Mouse (Mus musculus): ENCODE data around the gene Abcc6. TPM values are rescaled to one million over a fixed set of nuclear protein-coding genes. Genes with fewer than 3 reads are reported as not detected.

Abcc6 gene
- total RNA-seq, 2 experiments from 2014 or later = not detected

Other genes starting within 250 kb of the Abcc6 start
- gene Lmtk3, start 246.6 kb downstream of the Abcc6 start, total RNA-seq (2014; fragmentation: Nextera tagmentation) = not detected in 2 replicates
- gene Lmtk3, start 246.6 kb downstream of the Abcc6 start, total RNA-seq (2017) = not detected in 2 replicates
- gene Sult2b1, start 245.6 kb downstream of the Abcc6 start, total RNA-seq (2014; fragmentation: Nextera tagmentation) = 0.84 TPM in 1 of 2 replicates, not detected in the other
- gene Sult2b1, start 245.6 kb downstream of the Abcc6 start, total RNA-seq (2017) = not detected in 2 replicates
- gene Cyth2, start 215.7 kb downstream of the Abcc6 start, total RNA-seq (2014; fragmentation: Nextera tagmentation) = 27.2 and 30.8 TPM in 2 replicates
- 36.9 and 38.0 TPM in 2 replicates for gene Cyth2, start 215.7 kb downstream of the Abcc6 start, total RNA-seq (2017)
- gene Kcnj14, start 205.5 kb downstream of the Abcc6 start, total RNA-seq (2014; fragmentation: Nextera tagmentation) = not detected in 2 replicates
- not detected in 2 replicates for gene Kcnj14, start 205.5 kb downstream of the Abcc6 start, total RNA-seq (2017)
- gene Grwd1, start 199.4 kb downstream of the Abcc6 start, total RNA-seq (2014; fragmentation: Nextera tagmentation) = 45.7 and 67.7 TPM in 2 replicates
- gene Grwd1, start 199.4 kb downstream of the Abcc6 start, total RNA-seq (2017) = 22.1 and 39.4 TPM in 2 replicates
- gene Kdelr1, start 157.5 kb downstream of the Abcc6 start, total RNA-seq (2014; fragmentation: Nextera tagmentation) = 76.7 and 91.3 TPM in 2 replicates
- gene Kdelr1, start 157.5 kb downstream of the Abcc6 start, total RNA-seq (2017) = 44.4 and 50.2 TPM in 2 replicates
- gene Grin2d, start 151.9 kb downstream of the Abcc6 start, total RNA-seq (2014; fragmentation: Nextera tagmentation) = 0.92 TPM in 1 of 2 replicates, not detected in the other
- 0.23 TPM in 1 of 2 replicates, not detected in the other for gene Grin2d, start 151.9 kb downstream of the Abcc6 start, total RNA-seq (2017)
- gene Syngr4, start 133.6 kb downstream of the Abcc6 start, total RNA-seq (2014; fragmentation: Nextera tagmentation) = not detected in 2 replicates
- gene Syngr4, start 133.6 kb downstream of the Abcc6 start, total RNA-seq (2017) = not detected in 2 replicates
- 9.1 and 10.3 TPM in 2 replicates for gene Tmem143, start 133.4 kb downstream of the Abcc6 start, total RNA-seq (2014; fragmentation: Nextera tagmentation)
- gene Tmem143, start 133.4 kb downstream of the Abcc6 start, total RNA-seq (2017) = 7.3 and 11.3 TPM in 2 replicates
- 167 and 180 TPM in 2 replicates for gene Emp3, start 108.9 kb downstream of the Abcc6 start, total RNA-seq (2014; fragmentation: Nextera tagmentation)
- gene Emp3, start 108.9 kb downstream of the Abcc6 start, total RNA-seq (2017) = 109 and 112 TPM in 2 replicates
- 2.3 and 5.3 TPM in 2 replicates for gene Ccdc114, start 106.2 kb downstream of the Abcc6 start, total RNA-seq (2014; fragmentation: Nextera tagmentation)
- 4.1 and 4.6 TPM in 2 replicates for gene Ccdc114, start 106.2 kb downstream of the Abcc6 start, total RNA-seq (2017)
- 86.4 and 105 TPM in 2 replicates for gene Nomo1, start 3.4 kb upstream of the Abcc6 start, total RNA-seq (2014; fragmentation: Nextera tagmentation)
- 76.8 and 89.3 TPM in 2 replicates for gene Nomo1, start 3.4 kb upstream of the Abcc6 start, total RNA-seq (2017)
- not detected in 2 replicates for gene Kcnj11, start 70.5 kb upstream of the Abcc6 start, total RNA-seq (2014; fragmentation: Nextera tagmentation)
- gene Kcnj11, start 70.5 kb upstream of the Abcc6 start, total RNA-seq (2017) = not detected in 2 replicates
- not detected in 2 replicates for gene Abcc8, start 149.7 kb upstream of the Abcc6 start, total RNA-seq (2014; fragmentation: Nextera tagmentation)
- gene Abcc8, start 149.7 kb upstream of the Abcc6 start, total RNA-seq (2017) = not detected in 2 replicates
- not detected in 2 replicates for gene Ush1c, start 208.2 kb upstream of the Abcc6 start, total RNA-seq (2014; fragmentation: Nextera tagmentation)
- not detected in 2 replicates for gene Ush1c, start 208.2 kb upstream of the Abcc6 start, total RNA-seq (2017)
- not detected in 2 replicates for gene Otog, start 210.7 kb upstream of the Abcc6 start, total RNA-seq (2014; fragmentation: Nextera tagmentation)
- gene Otog, start 210.7 kb upstream of the Abcc6 start, total RNA-seq (2017) = not detected in 2 replicates

Data from megakaryocyte-erythroid progenitor cell, adult 5-6 weeks (primary cell).